Comparison of ENCODE assay signal across 10 mouse cellular contexts in genomic region chr13:12200372-12200771, GRCm38 (mm10). TPM values are rescaled to one million over a fixed set of nuclear protein-coding genes. Genes with fewer than 3 reads are reported as not detected.
A peak's percentile ranks its signal among the peaks of the same experiment; 100 is the strongest.
DNase-seq lines count a peak whose midpoint lies in the region; ATAC-seq and TF ChIP-seq lines count a peak whose summit lies in the region.
"Had no signal": no experiment of that assay in that cellular context is flagged by ENCODE, and none has a peak within 500 bp of the region (broad histone marks: within the 10 kb centered on the region; RNA-seq: fewer than 3 reads in every experiment).

No protein-coding gene starts in this region.

- H3K4me1 ChIP-seq in heart, embryonic 10.5 days: no peaks in the 10 kb centered on the region; the same call in 1 of the 2 replicates
- H3K4me1 ChIP-seq in testis, adult 2 months (ENCODE audit: control insufficient read depth, insufficient read depth, low read length): no peaks in the 10 kb centered on the region
- no peaks in the 10 kb centered on the region for H3K4me1 ChIP-seq in intestine, postnatal 0 days (replicated peaks; ENCODE audit: control insufficient read depth, insufficient read depth, low read length)
- H3K4me1 ChIP-seq: limb, embryonic 10.5 days; megakaryocyte, embryonic 14.5 days had no signal

- peaks cover 57% of the 10 kb centered on the region for H3K36me3 ChIP-seq in heart, embryonic 10.5 days
- peaks cover 2% of the 10 kb centered on the region for H3K36me3 ChIP-seq in testis, adult 2 months (ENCODE audit: control insufficient read depth, insufficient read depth, low read length)
- H3K36me3 ChIP-seq in intestine, postnatal 0 days (ENCODE audit: control insufficient read depth, insufficient read depth): peaks cover 31% of the 10 kb centered on the region

- WGBS in heart, embryonic 10.5 days: 65% methylated on average over 5 of the region's 5 CpGs
- 76% methylated on average over 5 of the region's 5 CpGs for WGBS in intestine, postnatal 0 days

- H3K4me3 ChIP-seq in heart, embryonic 10.5 days: no peak overlapping the region
- no peak overlapping the region for H3K4me3 ChIP-seq in testis, adult 2 months (ENCODE audit: control insufficient read depth, low read depth, low read length)
- no peak overlapping the region for H3K4me3 ChIP-seq in intestine, postnatal 0 days (ENCODE audit: low read depth, low read length)
- H3K4me3 ChIP-seq: limb, embryonic 10.5 days; megakaryocyte, embryonic 14.5 days had no signal

- no peak overlapping the region for H3K9ac ChIP-seq in intestine, postnatal 0 days (ENCODE audit: low read depth, low read length)

- TF ChIP-seq POLR2A in testis, adult 2 months (IDR thresholded peaks at IDR 0.05; ENCODE audit: control insufficient read depth, low read depth, low read length): no peak

- H3K27ac ChIP-seq in heart, embryonic 10.5 days: peak overlapping the region; percentile 52; the same call in 1 of the 2 replicates
- H3K27ac ChIP-seq in testis, adult 2 months (ENCODE audit: control insufficient read depth, insufficient read depth, low read depth, low read length): peak overlapping the region; percentile 45; the same call in 1 of the 2 replicates
- H3K27ac ChIP-seq in intestine, postnatal 0 days (ENCODE audit: low read depth, low read length): no peak overlapping the region
- H3K27ac ChIP-seq: limb, embryonic 10.5 days had no signal

- H3K27me3 ChIP-seq in heart, embryonic 10.5 days (ENCODE audit: insufficient read depth, poor library complexity, severe bottlenecking): no peaks in the 10 kb centered on the region
- no peaks in the 10 kb centered on the region for H3K27me3 ChIP-seq in testis, adult 2 months (ENCODE audit: control insufficient read depth, insufficient read depth, low read length)
- H3K27me3 ChIP-seq in intestine, postnatal 0 days (replicated peaks; ENCODE audit: control insufficient read depth, insufficient read depth, low read length): no peaks in the 10 kb centered on the region
- H3K27me3 ChIP-seq: megakaryocyte, embryonic 14.5 days had no signal

- DNase-seq in adrenal gland, adult 2 months: peak; percentile 21
- no peak for DNase-seq in adrenal gland, adult 18-20 months (ENCODE audit: low spot score in 2 of 2)
- DNase-seq in kidney, postnatal 36 days: peak; percentile 6 to 30
- no peak for DNase-seq in kidney, postnatal 10 days
- DNase-seq in heart, embryonic 10.5 days (ENCODE audit: low spot score): no peak
- DNase-seq in urinary bladder, postnatal 10 days (ENCODE audit: low spot score): no peak

- H3K9me3 ChIP-seq in heart, embryonic 10.5 days: no peaks in the 10 kb centered on the region
- H3K9me3 ChIP-seq in intestine, postnatal 0 days (ENCODE audit: control insufficient read depth): no peaks in the 10 kb centered on the region
- H3K9me3 ChIP-seq: limb, embryonic 10.5 days; megakaryocyte, embryonic 14.5 days had no signal

- ATAC-seq in intestine, postnatal 0 days: no peak

- TF ChIP-seq CTCF in testis, adult 2 months (IDR thresholded peaks at IDR 0.05; ENCODE audit: control insufficient read depth, insufficient read depth, insufficient replicate concordance, low read depth, low read length): no peak
- TF ChIP-seq CTCF in intestine, postnatal 0 days (IDR thresholded peaks at IDR 0.05; ENCODE audit: low read depth): no peak

- no peak overlapping the region for H3K4me2 ChIP-seq in intestine, postnatal 0 days (replicated peaks; ENCODE audit: low read depth)

RNA-seq across cellular contexts. Expression of gene Mtr, which starts 57.5 kb away (rescaled TPM):
- 10 to 100 TPM; 16.1 to 21.4 TPM for total RNA-seq in adrenal gland, adult 2 months (2021)
- polyA plus RNA-seq in adrenal gland, adult 2 months (2012; rRNA removed): 5.9 and 6.3 TPM in 2 replicates
- 10 to 100 TPM; 19.0 to 22.4 TPM for total RNA-seq in adrenal gland, adult 18-20 months (2021)
- 16.5 and 20.9 TPM in 2 replicates for polyA plus RNA-seq in heart, embryonic 10.5 days (2016; fragmentation: Nextera tagmentation; extraction: Ambion mirVana)
- polyA plus RNA-seq in testis, adult 2 months (2012; rRNA removed): 9.8 and 11.0 TPM in 2 replicates
- 2.3 and 2.8 TPM in 2 replicates for polyA plus RNA-seq in intestine, postnatal 0 days (2015; fragmentation: Nextera tagmentation; extraction: Ambion mirVana)

Comparison
In these comparisons a context has a peak if more than half of its experiments do, and no peak if none do; other contexts are left out.
1. DNase-seq: peak in adrenal gland, adult 2 months (single experiment) and kidney, postnatal 36 days (2 of 2); none in adrenal gland, adult 18-20 months (0 of 2), kidney, postnatal 10 days (single experiment), heart, embryonic 10.5 days (single experiment) and urinary bladder, postnatal 10 days (single experiment).